Mouse (Mus musculus): Measurements from ENCODE around the gene Ugt1a6b.

Gene Ugt1a6b

DNA sequence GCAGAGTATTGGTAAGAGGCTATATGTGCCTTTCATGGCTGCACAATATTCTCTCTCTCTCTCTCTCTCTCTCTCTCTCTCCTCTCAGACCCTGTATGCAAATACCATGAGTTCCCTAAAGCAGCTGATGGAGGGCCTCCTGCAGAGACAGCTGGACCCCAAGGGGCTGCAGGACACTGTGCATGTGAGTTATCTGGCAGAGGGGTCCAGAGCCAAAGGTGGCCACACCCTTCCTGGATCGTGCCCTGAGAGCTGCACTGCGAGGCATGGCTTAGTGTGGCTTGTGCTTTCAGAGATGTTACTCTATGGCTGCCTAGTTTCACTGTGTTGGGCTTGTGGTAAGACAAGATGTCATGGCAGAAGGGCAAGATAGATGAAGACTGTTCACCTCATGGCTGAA, 144.6 kb downstream of the Ugt1a6b start:
- no peak for DNase-seq

DNA sequence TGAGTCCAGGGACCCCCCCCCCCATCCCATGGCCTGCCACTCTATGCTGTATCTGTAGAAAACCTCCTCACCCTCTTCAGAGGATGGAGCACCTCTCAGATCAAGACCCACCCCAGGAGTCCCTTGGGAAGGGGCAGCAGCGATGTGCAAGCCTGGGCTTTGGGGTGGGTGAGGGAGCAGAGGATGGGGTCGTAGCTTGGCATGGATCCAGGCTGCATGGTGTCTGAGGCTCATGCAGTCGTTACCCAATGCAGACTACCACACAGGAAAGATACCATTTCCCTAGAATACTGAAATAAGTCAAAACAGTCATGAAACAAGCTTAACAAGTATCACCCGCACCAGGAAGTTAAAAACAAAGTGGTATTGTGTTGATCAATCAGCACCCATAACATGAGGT, 145.6 kb downstream of the Ugt1a6b start:
- DNase-seq = no peak

- DNase-seq = no peak
These were observed 146.5 kb downstream of the Ugt1a6b start for GRCm38 (mm10) chr1:88249596-88249995.

DNA sequence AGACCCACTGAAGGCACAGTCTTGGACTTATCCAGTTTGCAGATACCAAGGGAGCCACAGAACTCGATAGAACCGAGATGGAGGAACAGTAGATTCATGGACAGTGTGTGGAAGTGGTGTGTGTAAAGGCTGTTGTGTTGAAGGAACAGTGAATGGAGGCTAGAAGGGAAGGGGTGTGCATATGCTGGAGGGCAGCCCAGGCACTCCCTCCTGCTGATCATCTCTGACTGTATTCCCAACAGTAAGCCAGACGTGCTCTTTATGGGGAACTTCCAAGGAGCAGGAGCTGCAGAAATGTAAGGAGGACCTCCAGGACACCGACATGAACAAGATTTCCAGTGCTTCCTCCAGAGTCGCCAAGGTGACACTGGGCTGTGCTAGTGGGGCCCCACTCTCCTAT, 147.0 kb downstream of the Ugt1a6b start:
- DNase-seq = no peak

- no peak for DNase-seq
These were observed 150.1 kb downstream of the Ugt1a6b start for GRCm38 (mm10) chr1:88253106-88253505.

DNA sequence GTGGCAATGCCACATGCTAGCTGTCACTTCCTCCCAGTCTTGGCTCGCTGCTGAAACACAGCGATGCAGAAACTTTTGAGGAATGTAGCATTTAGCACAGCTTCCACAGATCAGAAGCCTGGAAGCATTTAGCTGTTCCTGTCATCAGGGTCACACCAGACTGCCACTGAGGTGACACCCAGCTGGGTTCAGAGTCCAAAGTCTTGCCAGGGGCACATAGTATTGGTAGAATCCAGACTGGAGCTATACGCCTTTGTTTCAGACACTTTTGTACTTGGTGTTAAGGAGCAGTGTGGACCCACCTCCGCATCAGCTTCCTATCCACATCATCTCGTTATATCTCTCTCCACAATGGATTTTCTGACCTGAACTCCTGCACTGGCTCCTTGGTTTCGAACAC, 150.5 kb downstream of the Ugt1a6b start:
- no peak for DNase-seq

- no peak for DNase-seq
These were observed 151.9 kb downstream of the Ugt1a6b start for GRCm38 (mm10) chr1:88254793-88255465.

DNA sequence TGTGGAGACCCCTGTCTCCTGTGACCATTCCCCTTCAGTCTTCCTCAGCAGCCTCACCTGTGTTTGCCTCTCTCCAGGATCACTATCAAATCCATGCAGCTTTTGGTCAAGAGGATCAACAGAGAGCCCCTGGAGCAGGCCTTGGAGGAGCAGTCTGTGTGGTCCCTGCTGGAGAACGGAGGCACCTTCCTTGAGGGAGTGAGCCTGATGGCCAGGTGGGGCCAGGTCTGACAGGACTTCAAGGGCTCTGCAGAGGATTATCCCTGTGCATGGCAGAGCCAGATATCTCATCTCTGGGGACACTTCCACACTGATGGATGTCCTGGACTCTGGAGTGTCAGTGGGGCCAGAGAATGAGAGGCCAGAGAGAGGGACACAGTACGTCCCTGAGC, 152.4 kb downstream of the Ugt1a6b start:
- no peak for DNase-seq

DNA sequence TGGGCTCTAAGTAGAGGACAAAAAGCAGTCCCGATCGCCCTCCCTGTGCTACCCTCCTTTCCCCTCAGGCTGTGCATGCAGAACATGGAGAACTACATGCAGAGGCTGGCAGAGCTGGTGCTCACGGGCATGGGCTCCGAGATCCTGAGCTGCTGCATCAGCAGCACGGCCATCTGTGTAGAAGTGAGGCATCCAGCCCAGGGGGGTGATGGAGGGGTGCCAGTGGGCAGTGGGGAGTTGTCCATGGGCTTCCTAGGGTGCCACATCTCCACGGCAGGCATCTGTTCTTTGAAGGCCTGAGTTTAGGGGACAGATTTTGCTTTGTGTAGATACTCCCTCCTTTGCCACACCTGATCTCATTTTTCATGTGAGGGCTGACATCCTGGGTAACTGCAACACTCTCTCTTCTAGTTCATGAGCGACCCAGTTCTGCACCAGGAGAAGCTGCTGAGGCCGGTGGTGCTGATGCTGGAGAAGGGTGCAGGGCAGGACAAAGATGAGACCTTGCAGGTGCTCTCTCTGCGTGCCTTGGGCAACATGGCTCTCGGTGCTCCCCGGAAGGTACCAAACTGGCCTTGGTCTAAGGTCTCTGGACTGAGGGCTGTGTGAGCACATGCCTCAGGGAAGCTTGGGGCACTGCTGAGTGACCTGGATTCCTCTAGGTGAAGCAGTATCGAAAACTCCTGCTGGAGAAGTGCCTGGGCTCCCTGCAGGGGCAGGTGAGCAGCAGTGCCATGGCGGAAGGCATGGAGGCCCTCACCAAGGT, 153.1 kb downstream of the Ugt1a6b start:
- DNase-seq = no peak

GRCm38 (mm10) chr1:88256886-88257663, 154.0 kb downstream of the Ugt1a6b start:
- DNase-seq = no peak

DNA sequence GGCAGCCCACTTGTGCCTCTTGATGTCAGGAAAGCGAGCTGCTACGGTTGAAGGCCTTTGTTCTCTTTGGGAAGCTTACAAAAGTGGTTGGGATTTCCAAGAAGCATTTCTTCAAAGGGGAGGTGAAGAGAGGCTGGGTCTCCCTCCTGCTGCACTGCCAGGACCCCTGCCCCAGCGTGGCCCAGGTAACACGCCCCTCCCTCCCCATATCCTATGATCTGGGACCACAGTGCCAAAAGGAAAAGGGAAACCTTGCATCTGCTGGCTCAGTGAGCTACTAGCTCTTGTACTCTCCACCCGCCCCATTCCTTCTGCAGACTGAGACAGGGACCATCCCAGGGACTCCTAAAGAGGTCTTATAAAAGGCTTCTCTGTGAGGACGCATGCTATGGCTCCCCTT, 154.6 kb downstream of the Ugt1a6b start:
- no peak for DNase-seq

- DNase-seq = no peak
These were observed 155.3 kb downstream of the Ugt1a6b start for GRCm38 (mm10) chr1:88258361-88258760.

DNA sequence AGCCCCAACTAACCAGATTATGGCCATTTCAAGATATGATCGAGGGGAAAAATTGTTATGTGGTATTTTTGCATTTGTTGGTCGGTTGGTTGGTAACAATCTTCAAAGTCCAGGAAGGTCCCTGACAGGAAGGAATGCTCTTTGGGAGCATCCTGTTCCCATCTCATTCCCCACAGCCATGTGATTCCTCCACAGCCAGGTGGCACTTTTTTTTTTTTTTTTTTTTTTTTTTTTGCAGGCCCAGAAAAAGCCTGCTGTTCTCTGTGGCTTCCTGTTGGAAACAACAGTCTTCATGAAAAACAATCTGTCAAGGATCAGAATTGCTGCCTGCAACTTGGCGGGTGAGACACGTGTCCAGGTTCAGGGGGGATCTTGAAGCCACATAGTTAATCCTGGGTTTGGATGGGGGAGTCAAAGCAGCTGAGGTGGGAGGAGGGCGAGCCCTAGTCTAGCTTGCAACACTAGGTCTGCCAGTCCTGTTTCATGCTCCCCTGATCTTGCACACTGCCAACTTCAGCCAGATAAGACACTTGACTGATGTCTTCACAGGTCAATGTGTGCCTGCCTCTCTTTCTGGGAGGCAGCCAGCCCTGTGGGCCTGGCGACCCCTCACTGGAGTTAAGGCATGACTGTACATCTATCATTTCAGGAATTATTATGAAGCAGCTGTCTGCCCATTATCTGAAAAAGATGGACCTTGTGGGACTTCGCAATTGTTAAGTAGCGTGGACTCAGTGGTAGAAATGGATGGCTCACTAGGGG, 156.0 kb downstream of the Ugt1a6b start:
- no peak for DNase-seq

DNA sequence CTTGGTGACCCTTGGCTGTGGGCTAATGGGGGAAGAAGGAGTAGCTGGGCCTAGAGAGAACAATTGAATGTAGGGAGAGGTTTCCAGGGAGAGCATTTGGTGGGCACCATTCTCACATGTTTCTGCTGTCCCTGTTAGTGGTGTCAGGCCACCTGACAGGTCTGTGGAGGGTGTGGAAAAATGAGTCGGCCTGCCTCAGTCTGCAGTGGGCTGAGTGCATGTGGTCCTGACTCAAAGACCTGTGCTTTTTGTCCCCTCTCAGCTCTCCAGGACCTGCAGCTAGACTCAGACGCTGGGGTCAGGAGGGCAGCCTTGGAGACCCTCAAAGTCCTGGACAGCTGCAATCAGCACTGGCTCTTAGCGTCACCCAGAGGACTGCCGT, 156.6 kb downstream of the Ugt1a6b start:
- DNase-seq = no peak

GRCm38 (mm10) chr1:88260114-88260513, 157.1 kb downstream of the Ugt1a6b start:
- DNase-seq = no peak

DNA sequence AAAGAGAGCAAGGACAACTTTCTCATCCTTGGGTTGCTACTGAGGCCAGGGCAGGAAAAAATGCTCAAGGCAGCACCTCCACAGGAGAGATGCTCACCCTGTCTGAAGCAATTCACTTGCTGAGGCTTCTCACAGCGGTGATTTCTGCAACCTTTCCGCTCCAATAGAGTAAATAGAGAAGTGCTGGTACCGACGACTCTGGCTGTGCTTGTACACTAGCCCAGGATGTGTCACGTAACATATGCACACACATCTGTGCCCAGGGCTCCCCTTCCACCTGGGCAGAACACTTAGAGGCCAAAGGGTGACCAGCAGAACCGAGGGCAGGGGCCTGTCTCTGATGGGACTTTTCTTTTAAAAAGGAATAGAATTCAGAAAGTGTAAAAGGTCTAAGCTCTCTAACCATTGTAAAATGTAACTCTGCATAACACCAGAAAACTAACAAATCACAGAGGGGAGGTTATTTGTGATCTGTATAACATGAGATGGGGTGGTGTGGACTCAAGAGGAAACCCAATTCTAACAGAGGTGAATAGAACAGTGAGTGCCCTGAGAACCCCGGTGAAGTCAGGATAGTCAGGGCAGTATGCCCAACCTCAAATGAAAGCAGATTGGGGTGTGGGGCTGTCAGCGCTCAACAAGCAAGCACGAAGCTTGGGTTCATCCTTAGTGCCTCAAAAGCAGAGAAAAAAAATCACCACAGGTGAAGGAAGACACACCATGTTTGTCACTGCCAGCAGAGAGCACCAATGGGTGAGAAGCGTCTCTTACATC, 157.7 kb downstream of the Ugt1a6b start:
- DNase-seq = no peak

DNA sequence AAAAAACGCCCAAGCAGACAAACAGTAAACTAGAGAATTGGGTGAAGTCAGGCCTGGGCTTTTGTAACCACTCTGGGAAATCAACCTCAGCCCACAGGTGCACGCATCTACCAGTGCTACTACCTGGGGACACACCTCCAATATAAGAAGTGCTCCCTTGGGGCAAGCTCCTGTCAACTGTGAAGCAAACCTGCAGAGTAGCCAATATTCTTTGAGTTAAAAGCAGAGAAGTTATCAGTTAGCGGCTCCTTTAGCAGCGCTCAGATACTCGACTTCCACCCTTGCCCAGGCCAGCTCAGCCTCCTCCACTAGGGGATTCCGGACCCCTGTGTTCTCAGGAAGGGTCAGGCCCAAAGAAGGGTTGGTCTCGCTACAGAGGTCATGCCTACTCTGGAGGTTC, 158.7 kb downstream of the Ugt1a6b start:
- DNase-seq = no peak

- no peak for DNase-seq
These were observed 159.2 kb downstream of the Ugt1a6b start for GRCm38 (mm10) chr1:88262255-88262654.

DNA sequence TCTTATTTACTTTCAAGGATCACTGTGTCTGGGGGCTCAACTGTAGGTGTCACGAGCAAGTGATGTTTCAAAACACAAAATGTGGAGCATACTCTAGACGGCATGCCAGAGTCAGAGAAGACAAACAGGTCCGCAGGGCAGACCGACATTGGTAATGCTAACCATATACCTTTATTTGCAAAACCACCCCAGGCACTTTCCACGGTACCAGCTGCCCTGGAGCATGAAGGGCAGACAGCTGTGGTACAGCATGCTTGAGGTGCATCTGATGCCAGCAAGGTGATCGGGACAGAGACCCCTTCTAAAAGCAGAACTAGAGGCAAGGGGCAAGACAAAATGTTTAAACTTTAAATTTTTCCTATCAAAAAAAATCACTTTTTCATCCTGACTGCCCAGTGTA, 159.9 kb downstream of the Ugt1a6b start:
- no peak for DNase-seq

GRCm38 (mm10) chr1:88263778-88264177, 160.7 kb downstream of the Ugt1a6b start:
- DNase-seq = no peak

DNA sequence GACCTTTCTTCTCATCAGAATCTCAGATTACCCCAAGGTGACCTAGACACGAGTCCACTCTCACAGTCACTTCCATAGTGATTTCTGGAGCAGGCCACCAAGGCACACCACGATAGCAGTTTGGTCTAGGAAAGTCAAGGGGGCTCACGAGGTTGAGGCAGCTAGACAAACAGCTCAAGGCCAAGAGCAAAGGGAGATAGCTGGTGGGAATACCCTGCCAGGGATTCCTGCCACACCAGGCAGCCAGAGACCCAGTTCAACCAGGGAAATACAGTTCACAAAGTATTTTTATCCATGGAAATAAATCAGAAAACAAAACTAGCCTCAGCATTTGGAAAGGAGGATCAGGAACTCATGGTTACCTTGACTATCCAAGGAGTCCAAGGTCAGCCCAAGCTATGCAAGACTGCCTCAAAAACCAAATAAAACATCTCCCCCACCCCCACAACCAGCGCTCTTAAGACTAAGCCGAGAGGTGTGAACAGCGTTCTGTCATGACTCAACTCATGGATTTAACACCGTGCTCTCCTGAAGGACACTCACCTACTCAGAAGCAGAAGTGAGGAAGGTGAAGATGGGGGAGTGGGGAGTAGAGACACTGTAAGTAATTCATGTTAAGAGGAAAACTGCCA, 161.3 kb downstream of the Ugt1a6b start:
- no peak for DNase-seq

DNA sequence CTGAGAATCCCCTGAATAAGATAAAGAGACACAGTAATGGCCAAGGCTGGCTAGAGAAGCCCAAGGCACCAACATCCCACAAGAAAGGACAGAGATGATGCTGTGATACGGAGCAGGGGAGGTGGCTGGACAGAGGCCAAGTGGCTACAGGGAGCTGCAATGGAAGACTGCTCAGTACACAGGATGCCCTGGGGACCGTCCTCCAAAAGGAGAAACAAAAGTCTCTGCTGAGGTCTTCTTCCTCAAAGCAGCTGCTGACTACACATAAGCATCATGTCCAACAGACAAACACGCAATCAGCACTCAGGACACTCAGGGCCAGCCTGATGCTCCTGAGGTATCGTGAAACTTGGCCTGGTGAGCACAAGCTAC, 161.8 kb downstream of the Ugt1a6b start:
- DNase-seq = no peak
